Mouse (Mus musculus): ENCODE measurements around the gene Fabp1. TPM values are rescaled to one million over a fixed set of nuclear protein-coding genes. Genes with fewer than 3 reads are reported as not detected.

Gene Fabp1
- polyA plus RNA-seq (2015; fragmentation: Nextera tagmentation; extraction: Ambion mirVana) = 2.6 and 7.7 TPM in 2 replicates

DNA sequence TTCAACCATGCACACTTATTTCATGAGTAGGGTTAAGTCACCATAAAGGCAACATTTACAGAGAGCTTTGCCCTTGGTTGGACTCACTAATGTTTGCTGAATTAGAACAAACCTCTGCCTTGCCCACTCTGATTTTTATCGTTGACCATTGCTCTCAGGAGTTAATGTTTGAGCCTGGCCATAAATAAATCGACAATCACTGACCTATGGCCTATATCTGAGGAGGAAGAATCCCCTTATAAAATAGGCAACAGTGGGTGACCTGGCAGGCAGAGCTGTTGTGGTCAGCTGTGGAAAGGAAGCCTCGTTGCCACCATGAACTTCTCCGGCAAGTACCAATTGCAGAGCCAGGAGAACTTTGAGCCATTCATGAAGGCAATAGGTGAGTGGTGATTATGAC lies at the start of gene Fabp1:
Fabp1 (plus strand) TSS at position 216 of the 400 bp plus-strand sequence.

Other genes starting within 250 kb of the Fabp1 start
- gene Foxi3, start 243.3 kb upstream of the Fabp1 start, polyA plus RNA-seq (2015; fragmentation: Nextera tagmentation; extraction: Ambion mirVana) = not detected in 2 replicates
- 7.3 and 8.3 TPM in 2 replicates for gene Thnsl2, start 55.4 kb upstream of the Fabp1 start, polyA plus RNA-seq (2015; fragmentation: Nextera tagmentation; extraction: Ambion mirVana)
- gene Krcc1, start 71.8 kb downstream of the Fabp1 start, polyA plus RNA-seq (2015; fragmentation: Nextera tagmentation; extraction: Ambion mirVana) = 60.7 and 71.5 TPM in 2 replicates
- gene Smyd1, start 122.4 kb downstream of the Fabp1 start, polyA plus RNA-seq (2015; fragmentation: Nextera tagmentation; extraction: Ambion mirVana) = 0.31 and 0.52 TPM in 2 replicates
- gene Cd8b1, start 123.0 kb downstream of the Fabp1 start, polyA plus RNA-seq (2015; fragmentation: Nextera tagmentation; extraction: Ambion mirVana) = 0.08 TPM in 1 of 2 replicates, not detected in the other
- not detected in 2 replicates for gene Cd8a, start 173.6 kb downstream of the Fabp1 start, polyA plus RNA-seq (2015; fragmentation: Nextera tagmentation; extraction: Ambion mirVana)
- gene Rmnd5a, start 240.8 kb downstream of the Fabp1 start, polyA plus RNA-seq (2015; fragmentation: Nextera tagmentation; extraction: Ambion mirVana) = 8.5 and 8.8 TPM in 2 replicates

All from urinary bladder, postnatal 0 days (tissue).